Mouse (Mus musculus): Measurements from ENCODE around the gene Fam214b.

The Fam214b gene

DNA sequence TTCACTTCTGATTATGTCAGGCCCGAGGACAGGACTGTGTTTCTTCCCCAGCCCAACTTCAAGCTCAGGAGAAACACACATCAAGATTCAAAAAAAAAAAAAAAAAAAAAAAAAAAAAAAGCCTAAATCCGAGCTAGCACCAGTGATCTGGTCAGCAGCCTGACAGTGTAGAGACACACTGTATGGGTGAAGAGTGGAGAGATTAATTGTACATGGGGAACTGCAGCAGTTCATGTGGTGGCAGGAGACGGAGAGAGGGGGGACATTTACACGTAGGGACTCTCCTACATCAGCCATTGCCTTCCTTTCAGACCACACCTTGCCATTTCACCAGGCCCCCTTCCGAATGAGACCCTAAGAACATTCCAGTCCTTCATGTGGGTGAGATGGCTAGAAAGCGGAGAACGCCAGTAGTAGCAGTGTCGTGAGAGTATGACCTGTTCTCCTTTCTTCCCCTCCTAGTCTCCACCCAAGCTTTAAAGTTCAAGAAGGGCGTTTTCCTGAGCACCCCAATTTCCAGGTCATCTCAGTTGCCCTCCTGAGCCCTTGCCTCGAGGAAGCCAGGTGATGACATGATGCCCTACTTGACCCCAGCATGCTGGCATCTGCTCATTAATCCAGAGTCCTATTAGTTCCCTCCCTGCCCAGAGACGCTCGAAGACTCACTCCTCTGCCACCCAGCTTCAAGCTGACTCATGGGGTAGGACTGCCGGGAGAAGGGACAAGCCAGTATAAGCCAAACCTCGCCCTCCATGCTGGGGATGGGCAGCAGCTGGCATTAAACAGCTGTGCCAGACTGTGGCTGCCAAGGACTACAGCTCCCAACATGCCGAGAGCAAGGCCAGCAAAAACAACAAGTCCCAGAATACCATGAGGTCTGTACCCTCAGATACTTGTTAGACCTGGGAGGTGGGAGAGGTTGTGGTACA, 7.2 kb downstream of the Fam214b start:
- peak; percentile 53 to 66 for DNase-seq (ENCODE audit: low spot score in 2 of 2)

DNA sequence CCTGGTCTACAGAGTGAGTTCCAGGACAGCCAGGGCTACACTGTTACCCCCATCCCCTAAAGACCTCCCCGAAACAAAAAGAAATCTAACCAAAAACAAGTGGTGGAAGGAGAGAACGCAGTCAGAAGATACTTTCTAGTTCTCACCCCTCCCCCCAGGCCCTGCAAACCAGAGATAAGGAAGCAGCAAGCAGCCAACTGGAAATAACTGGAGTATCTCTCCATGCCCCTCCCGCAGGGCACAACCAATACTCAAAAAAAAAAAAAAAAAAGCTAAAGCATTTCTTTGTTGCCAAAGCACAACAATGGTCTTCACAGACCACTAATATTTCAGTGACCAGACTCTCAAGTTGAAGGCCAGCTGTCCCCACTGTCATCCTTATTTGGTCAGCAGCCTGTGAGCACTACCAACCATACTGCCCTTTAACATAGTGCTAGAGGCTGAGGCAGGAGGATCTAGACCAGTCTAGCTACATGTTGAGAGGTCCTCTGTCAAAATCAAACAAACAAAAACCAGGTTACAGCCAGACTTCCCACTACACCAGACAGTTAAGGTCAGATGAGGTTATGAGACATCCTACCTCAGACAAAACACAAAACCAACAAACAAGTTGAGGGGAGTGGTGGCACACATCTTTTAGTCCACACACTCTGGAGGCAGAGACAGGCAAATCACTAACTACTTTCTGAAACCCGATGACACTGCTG, 8.0 kb downstream of the Fam214b start:
- no peak for DNase-seq (ENCODE audit: low spot score in 2 of 2)

DNA sequence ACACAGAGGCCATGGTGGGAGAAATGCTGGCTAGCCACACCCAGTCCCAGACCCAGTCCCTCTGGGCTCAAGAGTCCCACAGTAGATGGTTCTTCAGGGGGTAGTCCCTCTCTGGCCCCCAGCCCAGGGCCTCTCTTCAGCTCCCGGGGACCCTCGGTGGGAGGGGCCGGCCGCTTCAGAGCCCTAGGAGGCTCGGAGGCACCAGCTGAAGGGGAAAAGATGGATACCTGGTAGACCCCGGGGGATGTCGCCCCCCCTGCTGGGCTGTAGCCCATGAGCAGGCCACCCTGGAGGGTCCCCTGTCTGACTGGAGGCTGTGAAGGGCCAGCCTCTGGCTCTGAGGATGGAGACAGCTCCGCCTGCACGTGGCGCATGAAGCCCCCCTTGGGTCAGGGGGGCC, 9.7 kb downstream of the Fam214b start:
- DNase-seq (ENCODE audit: low spot score in 2 of 2), result no peak

DNA sequence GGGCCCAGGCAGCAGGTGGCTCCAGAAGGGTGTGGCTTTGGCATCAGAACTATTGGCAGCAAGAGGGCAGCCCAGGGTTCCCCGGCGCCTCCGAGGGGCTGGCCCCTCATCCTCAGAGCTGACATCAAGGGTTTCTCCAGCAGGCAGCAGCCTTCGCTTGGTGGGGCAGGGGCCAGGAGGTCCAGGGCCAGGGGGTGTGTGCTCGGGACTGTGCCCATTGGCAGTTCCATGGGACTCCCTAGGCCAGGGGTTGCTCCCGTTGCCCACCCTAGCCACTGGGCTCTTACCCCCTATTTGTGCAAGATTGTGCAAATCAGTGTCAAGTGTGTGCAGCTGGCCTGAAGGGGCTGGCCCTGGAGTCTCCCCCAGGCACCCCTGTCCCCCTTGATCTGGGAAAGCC, 10.2 kb downstream of the Fam214b start:
- no peak for DNase-seq (ENCODE audit: low spot score in 2 of 2)

DNA sequence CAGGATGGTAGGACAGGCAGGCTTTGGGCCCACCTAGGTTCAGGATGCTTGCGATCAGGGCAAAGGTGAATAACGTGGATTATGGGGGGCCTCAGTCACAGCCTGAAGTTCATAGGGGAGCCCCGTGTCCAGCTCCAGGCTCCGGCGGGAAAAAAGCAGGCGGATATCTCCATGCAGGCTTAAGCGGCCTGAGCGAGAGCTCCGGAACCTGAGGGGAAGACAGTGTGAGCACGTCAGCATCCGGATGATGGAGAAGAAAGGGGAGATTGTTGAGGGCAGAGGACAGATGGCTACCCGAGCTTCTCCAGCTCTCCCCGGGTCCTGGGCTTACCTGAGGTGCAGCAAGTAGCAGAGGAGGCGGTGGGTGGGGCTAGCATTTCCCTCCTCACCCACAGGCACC, 12.5 kb downstream of the Fam214b start:
- no peak for DNase-seq (ENCODE audit: low spot score in 2 of 2)

DNA sequence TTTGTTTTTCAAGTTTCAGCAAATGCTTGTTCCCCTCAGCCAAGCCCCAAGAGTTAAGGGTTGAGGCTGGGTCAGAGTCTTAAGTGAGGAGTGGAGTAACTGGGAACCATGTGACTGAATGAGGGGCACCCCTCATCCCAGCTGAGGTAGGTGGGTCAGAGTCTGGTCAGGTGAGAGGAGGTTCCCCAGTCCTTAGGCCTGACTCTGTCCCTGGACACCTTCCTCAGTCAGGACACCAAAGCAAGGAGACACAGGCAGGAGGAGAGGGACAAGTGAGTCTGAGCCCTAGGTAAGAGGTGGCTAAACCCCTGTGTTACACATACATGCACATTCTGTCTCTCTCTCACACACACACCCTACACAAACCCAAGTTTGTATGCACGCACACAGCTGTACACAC, 13.5 kb downstream of the Fam214b start:
- DNase-seq (ENCODE audit: low spot score in 2 of 2), result no peak

DNA sequence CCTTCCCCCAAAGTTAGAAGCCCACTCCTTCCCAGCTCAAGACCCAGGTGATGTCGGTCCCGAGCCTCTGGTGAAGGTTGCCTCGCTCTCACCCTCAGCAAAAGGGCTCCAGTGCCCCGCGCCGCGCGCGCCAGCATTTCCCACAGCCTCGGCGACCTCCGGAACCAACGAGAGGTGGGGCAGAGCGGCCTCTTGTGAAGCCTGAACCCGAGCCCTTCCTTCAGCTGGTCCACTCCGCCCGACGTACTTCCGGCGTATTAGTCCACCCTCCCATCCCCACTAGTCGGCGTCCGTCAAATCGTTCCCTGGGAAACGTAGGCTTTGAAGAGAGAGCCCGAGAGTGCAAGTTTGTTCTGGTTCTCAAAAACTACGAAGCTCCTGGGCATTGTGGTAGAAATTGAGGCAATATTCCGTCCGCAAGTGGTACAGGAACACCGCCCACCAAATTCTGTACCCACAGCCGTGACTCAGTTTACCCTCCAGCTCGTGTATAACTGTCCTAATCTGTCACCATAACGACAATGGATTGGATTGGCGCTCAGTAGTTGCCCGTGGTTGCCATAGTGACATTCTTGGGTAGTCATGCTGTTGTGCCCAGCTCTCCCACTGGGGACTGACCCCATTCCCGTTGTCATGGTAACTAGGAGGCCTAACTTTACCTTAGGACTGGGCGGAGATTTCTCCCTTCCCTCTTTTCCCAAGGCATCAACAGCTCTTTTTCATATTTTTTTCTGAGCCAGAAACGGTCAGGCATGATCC, 14.6 kb downstream of the Fam214b start, which contains the start of gene Stoml2:
Gene Stoml2, minus strand, starts transcription at position 474 of the 759 bp plus-strand sequence.
- DNase-seq (ENCODE audit: low spot score in 2 of 2), result peak; percentile 93 to 94

DNA sequence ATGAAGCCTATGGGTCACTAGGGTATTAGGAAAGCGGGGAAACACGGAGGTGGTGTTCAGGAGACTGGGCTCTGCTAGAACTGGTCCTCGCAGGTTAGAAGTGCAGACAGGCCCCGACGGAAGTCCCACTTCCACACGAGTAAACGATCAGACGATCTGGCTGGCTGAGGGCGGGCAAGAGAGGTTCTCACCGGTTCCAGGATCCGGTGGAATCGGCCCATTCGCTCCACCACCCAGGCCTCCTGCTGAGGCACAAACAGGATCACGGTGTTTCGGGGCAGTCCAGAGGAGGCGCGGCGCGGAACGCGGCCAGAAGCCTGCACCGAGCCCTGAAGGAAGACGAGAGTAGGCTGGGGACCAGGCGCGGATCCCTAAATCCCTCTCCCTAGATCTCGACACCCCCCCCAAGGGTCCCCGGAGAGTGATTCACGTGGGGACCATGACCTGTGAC, 15.2 kb downstream of the Fam214b start:
- DNase-seq (ENCODE audit: low spot score in 2 of 2), result peak in 1 of 2 experiments; percentile 38

DNA sequence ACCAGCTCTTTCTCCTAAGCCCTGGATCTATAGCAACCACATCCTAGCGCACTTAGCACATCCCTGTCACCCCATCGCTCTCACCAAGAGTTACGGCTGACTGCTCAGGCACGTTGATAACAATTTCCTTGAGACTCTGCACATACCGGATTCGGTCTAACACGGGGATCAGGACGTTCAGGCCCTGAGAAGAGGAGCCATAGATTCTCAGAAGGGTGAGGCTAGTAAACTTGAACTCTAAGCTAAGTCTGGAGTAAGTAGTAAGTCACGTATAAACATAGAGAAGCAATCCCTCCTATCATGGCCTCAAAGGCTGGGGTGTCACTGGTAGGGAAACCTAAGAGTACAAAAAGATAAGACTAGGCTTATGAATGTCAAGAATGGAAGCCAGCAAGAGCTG, 15.7 kb downstream of the Fam214b start:
- DNase-seq (ENCODE audit: low spot score in 2 of 2), result no peak

DNA sequence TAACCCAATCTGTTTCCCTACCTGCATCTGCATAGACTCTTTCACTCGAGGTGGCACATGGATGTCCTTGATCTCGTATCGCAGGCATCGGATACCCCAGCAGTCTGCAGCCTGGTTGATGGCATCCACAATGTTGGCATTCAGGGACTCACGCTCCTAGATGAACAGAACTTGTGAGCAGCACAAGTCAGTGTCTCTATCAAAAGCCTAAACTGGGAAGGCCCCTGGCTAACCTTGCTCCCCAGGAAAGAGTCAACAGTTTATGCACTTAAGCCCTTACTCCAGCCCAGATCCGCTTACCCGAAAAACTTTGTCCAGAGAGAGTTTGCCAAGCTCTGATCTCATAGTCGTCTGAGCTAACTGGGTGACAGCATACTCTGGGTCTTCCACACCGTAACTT, 16.3 kb downstream of the Fam214b start:
- no peak for DNase-seq (ENCODE audit: low spot score in 2 of 2)

DNA sequence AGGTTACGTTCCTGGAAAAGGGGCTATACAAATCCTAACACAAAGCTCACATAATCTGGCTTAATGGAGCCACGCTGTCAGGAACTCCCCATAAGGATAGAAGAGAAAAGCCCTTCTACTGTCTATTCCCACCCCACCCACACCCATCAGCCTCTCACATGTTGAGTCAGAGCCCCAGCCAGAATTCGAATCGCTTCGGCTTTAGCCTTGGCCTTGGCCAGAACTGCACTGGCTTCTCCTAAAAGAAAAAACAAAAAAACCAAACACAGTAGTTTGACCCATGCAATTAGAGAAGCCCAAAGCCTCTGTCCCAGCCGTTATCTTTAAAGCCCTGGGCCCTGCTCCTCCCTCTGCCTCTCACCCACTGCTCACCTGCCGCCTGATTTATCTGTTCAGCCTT, 16.9 kb downstream of the Fam214b start:
- DNase-seq (ENCODE audit: low spot score in 2 of 2), result no peak

DNA sequence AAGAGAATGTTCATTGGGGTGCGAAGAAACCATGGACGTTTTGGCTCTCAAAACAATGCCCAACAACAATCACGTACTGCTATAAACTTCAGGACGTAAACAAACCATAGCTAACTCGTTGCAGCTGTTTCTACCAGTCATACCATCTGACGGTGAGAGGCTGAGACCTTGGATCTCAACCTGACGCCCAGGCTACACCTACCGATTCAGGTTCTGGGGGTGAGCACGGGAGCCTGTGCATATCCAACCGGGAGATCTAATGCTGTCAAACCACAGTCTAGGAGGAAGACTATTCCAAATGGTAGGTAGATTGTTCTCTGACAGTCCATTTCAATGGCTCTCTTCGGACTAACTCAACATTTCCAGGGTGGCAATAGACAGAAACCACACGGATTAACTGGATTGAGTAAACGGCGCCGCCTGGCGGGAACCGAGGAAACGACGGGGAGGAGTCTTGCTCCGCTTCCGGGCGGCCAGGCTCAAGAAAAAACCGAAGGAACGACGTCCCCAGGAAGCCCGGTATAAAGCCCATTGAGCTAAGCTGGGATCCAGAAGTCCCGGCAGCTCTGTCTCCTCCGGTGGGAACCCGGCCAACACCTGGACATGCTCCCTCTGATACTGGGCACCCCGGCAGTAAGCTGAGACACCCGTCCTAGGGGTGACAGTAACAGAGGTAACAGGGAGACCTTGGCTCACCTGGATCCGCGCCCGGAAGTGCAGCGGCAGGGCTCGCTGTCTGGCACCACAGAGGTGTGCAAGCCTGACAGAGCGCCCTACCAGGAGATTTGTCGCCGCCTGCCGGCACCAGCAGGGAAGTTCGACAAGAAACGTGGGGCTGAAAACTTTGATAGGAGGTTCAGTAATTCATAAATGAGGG, 20.7 kb downstream of the Fam214b start, which contains the start of gene Pigo:
Gene Pigo, minus strand, starts transcription at position 736 of the 877 bp plus-strand sequence.
- peak; percentile 93 to 96 for DNase-seq (ENCODE audit: low spot score in 2 of 2)

DNA sequence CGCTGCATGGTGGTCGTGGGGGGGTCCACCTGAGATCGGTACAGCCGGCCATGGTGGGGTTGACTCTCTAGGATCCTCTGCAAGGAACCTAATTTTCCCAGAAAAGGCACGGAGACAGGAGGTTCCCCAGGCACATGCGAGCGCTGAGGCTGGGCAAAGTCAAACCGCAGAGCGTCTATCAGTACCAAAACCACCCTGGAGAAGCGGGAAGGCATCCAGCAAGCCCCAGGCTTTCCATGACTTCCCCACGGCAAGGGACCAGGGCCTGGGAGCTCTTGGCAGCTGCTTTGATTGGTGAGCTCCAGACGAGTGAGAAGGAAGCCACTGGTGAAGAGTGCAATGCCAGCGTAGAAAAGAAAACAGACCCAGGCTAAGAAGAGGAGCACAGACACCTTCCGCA, 21.3 kb downstream of the Fam214b start:
- no peak for DNase-seq (ENCODE audit: low spot score in 2 of 2)

DNA sequence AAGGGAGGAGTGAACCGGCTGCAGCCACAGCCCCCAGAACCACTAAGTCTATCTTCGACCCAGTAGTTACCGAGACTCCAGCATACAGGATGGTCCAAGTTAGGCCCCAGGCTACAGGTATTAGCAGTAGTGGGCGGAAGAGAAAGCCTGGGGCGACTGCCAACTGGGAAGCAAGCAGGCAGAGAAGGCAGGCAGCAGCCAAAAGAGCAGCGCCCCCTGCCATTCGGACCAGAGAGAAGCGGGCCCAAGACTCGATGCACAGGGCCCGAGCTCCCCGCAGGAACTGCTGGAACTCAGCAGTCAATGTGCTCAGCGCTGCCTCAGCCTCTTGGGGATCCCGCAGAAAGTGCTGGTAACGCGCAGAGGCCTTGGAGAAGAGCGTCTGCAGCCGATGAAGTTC, 24.7 kb downstream of the Fam214b start:
- DNase-seq (ENCODE audit: low spot score in 2 of 2), result no peak

DNA sequence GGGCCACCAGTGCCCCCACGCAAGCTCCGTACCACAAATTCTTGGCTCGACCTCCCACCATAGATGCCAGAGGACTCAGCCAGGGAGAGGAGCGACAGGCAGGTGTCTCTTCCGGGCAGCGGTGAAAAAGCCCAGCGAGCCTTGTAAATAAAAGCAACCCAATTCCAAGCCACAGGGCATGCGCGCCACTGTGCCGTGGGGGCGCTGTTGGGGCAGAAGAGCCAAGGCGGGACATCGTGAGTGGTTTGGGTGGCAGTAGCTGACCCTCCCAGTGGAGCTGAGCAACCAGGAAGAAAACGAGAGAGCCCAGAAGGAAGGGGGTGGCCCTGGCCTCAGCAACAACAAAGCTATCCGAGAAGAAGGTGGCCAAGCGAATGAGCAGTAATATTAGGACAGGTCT, 25.1 kb downstream of the Fam214b start:
- DNase-seq (ENCODE audit: low spot score in 2 of 2), result no peak

DNA sequence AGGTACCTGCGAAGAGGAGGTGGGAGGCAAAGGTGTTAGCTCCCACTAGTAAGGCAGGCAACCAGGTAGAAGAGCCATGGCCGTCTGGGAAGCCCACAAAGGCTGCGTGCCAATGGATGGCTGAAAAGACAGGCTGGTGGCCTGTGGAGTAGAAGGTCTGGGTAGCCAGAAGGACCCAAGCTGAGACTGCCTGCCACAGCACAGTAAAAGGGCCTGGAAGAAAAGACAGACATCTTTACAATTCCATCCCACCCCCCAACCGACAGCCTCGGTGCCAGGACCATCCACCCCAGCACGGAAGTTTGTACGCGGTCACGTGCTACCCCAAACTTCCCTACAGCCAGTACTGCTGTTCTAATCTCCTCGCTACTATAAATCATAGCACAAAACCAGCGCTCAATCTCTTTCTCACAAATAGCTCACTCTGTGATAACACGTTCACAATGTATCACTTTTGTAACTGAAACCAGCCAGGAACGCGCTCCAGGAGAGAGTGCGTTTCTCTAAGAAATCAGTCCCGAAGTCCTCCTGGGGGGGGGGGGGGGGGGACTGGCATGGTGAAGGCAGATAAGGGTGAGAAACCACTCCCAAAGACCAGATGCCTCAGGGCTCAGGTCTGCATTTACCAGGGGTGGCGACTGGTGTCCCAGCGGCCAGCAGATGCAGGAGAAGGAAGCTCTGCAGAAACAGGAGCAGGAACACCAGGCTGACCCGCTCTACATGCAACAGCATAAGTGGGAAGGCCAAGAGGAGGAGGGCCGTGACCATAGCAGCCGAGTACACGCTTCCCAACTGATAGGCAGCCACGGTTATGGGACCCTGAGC, 26.2 kb downstream of the Fam214b start:
- no peak for DNase-seq (ENCODE audit: low spot score in 2 of 2)

DNA sequence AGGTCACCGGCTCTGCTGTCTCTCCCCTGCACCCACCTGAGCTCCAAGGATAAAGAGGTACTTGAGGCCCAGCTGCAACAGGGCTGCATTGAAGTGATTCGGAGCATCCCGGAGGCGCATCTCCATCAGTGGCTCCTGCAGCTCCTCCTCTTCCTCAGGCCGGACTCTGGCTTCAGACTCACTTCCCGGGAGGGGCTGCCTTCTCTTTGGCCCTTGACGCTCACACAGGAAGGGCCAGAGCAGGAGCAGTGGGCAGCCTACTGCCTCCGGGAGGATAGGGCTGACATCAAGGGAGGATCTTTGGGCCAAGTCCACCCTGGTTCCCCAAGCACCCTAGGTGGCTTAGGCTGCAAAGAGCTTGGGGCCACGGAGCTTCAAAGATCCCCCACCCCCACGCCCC, 26.8 kb downstream of the Fam214b start:
- no peak for DNase-seq (ENCODE audit: low spot score in 2 of 2)

DNA sequence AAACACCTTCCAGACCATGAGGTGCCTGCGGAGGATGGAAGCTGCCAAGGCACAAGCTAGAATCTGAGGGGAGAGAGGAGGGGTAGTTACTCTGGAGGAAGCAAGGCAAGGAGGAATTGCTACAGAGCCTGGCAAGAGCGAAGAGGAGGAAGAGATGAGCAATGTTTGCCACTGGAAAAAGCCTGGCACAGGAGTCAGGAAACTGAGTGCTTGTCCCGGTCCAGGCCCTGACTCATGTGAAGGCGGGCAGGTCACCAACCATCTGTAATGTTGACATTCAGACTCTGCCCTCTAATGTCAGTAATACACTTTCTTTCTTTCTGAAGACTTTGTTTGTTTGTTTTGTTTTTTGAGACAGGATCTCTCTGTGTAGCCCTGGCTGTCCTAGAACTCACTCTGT, 27.9 kb downstream of the Fam214b start:
- DNase-seq (ENCODE audit: low spot score in 2 of 2), result no peak

DNA sequence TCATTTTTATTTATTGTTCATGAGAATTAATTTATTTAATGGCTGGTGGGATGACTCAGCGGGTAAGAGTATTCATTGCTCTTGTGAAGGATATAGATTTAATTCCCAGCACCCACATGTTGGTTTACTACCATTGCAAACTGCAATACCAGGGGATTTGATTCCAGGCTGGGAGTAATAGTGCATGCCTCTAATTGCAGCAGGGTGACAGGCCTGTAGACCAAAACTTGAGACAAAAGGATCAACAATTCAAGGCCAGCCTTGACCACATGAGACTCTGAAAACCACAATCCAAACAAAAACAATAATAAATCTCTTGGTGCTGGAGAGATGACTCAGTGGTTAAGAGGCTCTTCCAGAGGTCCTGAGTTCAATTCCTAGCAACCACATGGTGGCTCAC, 33.9 kb downstream of the Fam214b start:
- DNase-seq (ENCODE audit: low spot score in 2 of 2), result no peak

Measured in right cerebral cortex, adult 2 months (tissue).